Mouse (Mus musculus) adrenal gland, postnatal 25 days (tissue): ENCODE data around the gene Vmn2r32. TPM values are rescaled to one million over a fixed set of nuclear protein-coding genes. Genes with fewer than 3 reads are reported as not detected.
"Not testable (repeated sequence)": the region's sequence is repeated elsewhere in the genome, so short reads cannot be mapped to it uniquely, and the experiment has no call there.

ENCODE experiments used
- DNase-seq: peaks from one replicate; pipeline ENCODE4 v3.0.0; 2021; ENCODE audit warnings: mixed read lengths
- long read RNA-seq: library from polyadenylated mRNA; stranded (forward); transcript quantifications from one replicate; pipeline ENCODE4 v2.0.0, GENCODE M21; 2021
- total RNA-seq: library from RNA; stranded (reverse); gene quantifications from 2 replicates; pipeline ENCODE4 v1.2.3, GENCODE M21; 2021

Vmn2r32 gene
- not detected in 2 replicates for total RNA-seq
- long read RNA-seq: 0 reads

DNA sequence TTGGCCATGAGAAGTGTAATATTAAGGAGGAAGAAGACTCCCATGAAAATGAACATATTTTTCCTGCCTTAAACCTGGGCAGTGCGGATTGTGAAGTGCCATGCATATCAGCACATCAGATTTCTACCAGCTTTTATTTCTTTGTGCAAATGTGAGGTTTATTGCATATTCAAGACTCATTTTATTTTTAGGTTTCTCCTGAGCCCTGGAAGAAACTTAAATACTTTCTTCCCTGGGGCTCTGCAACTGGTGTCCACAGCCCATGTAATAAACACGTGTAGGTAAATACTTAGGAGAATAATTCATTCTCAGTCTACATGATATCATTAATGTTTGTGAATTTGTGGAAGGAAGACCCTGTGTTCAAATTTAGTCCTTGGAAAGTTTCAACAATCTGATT is at the start of gene Vmn2r32:
Gene Vmn2r32 (minus strand): TSS at position 101 of the 400 bp plus-strand sequence.
- not testable (repeated sequence) for DNase-seq

Other genes with a start within 250 kb of the Vmn2r32 start
- 0.57 and 0.64 TPM in 2 replicates for gene Vmn2r29, start 232.7 kb downstream of the Vmn2r32 start, total RNA-seq
- gene Gm45844, start 201.7 kb downstream of the Vmn2r32 start, total RNA-seq: 4.0 and 4.4 TPM in 2 replicates
- 65.3 and 75.8 TPM in 2 replicates for gene Clcn4, start 179.2 kb downstream of the Vmn2r32 start, total RNA-seq
- 0.24 and 0.67 TPM in 2 replicates for gene Vmn2r30, start 142.4 kb downstream of the Vmn2r32 start, total RNA-seq
- 2.5 and 3.1 TPM in 2 replicates for gene Gm45783, start 105.4 kb downstream of the Vmn2r32 start, total RNA-seq
- not detected in 2 replicates for gene Vmn2r31, start 80.3 kb downstream of the Vmn2r32 start, total RNA-seq
- gene Vmn2r33, start 86.8 kb upstream of the Vmn2r32 start, total RNA-seq: not detected in 2 replicates
- not detected in 2 replicates for gene Vmn2r34, start 209.5 kb upstream of the Vmn2r32 start, total RNA-seq